Mouse (Mus musculus) CD4-positive, CD25-positive, alpha-beta regulatory T cell, adult 2 months (primary cell): Measurements from ENCODE around the gene Trio.

Source experiments
- DNase-seq: peaks from one replicate; pipeline ENCODE4 v3.0.0-alpha.2; 2012; ENCODE audit warnings: low read depth, low spot score

Gene Trio

GRCm38 (mm10) chr15:27797480-27798155, 228.0 kb downstream of the Trio start:
- no peak for DNase-seq

DNA sequence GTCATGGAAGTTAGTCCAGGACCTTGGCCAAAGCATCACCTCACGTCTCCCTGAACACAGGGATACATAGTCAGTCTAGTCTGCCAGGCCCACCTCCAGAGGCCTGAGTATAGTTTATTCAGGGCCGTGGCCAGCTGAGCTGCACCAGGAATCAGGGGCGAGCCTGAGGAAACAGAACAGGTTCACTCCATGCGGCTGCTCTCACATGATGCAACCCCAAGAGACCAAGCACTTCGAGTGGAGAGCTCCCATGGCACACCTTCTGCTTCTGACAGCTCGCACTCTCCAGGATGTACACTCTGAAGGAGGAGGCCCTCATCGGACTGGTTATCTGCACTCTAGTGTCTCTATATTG, 228.8 kb downstream of the Trio start:
- no peak for DNase-seq

DNA sequence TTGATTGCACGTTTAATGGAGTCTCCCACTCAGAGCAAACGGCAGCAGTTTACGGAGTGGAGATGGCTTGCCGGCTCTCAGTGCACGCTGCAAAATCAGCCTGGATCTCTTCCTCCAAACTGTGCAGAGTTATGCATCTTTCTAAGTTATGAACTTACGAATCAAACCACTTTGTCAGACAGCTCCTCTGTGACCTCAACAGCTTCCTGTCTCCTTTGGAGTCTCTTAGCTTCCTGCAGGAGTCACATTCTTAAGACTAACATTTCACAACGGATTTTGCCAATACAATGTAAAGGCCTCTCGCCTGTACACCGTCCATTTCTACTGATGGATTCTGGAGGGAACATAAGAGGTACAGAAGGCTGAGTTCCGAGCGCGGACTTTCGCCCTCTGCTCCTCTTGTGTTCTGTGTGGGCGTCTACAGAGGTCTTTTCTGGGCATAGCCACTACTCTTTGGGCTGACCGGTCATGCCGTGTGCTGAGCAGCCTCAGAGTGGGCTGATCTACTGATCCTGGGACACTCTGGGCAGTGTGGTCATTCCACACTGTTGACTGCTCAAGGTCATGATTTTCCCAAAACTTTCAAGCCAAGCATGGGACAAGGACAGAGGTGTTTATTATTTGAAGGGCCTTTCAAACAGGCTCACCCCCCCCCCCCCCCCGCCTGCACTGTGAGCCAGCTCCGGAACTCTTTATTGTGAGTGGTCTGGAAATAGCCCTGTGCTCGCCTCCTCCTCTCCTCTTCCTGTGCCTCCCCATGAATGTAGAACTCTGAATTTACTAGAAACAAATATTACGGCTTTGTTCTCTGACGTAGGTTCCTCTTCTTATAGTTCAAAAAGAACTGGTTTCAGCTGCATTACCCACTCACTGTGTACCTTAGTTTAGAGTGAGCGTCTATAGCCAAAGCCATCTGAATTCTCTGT, 229.4 kb downstream of the Trio start:
- peak; percentile 63 for DNase-seq

DNA sequence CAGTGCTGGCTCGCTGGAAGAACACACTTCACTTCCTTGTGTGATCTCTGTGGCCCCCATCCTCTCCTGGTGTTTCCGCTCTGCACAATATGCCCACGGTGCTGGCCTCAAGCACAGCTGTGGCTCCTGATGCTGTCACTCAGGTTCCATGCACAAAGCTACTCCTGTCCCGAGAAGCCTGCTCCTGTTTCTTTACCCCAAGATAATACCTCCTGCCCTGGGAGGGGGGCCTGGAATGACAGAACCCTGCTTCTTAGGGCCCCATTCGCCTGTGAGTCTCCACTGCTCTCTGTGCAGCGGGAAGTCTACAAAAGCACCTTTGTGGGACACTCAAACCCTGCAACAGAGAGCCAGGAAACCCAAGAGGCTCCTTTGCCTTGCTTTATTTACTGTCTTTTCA, 232.4 kb downstream of the Trio start:
- no peak for DNase-seq

- DNase-seq, result no peak
Observed at GRCm38 (mm10) chr15:27792473-27792872, 233.2 kb downstream of the Trio start.

- no peak for DNase-seq
Observed at GRCm38 (mm10) chr15:27791141-27791540, 234.5 kb downstream of the Trio start.

DNA sequence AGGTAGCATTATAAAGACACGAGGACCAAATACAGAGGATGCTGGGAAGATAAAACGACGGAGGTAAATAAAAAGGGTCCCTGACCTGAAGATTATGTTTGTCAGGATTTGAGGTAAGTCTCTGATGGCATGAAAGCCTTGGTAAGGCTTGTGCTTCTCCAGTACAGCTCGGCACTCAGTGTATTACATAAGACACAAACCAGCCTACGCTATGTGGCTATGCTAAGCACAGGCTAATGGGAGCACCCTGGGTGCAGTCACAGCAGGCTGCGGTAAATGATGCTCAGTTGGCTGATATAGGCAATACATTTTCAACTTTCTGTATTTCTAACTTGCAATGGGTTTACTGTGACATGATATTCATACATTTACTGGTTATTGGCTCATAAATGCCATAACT, 234.9 kb downstream of the Trio start:
- DNase-seq, result no peak

DNA sequence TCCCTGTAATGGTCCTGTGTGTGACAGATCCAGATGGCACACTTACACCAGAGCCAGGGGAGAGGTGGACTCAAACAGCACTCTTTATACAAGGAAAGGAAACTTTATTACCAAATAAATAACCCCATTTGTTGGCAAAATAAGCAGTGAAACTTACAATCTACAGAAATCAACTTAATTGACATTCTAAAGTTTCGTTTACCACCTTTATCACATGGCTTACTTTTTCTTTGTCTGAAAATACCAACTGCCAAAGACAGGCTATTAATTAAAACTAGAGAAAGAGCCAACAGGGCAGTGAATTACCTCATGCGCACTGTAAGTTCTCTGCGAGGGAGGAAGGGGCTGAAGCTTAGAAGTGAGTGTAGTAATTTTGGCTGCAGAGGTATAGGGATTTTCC, 236.3 kb downstream of the Trio start:
- DNase-seq, result no peak

DNA sequence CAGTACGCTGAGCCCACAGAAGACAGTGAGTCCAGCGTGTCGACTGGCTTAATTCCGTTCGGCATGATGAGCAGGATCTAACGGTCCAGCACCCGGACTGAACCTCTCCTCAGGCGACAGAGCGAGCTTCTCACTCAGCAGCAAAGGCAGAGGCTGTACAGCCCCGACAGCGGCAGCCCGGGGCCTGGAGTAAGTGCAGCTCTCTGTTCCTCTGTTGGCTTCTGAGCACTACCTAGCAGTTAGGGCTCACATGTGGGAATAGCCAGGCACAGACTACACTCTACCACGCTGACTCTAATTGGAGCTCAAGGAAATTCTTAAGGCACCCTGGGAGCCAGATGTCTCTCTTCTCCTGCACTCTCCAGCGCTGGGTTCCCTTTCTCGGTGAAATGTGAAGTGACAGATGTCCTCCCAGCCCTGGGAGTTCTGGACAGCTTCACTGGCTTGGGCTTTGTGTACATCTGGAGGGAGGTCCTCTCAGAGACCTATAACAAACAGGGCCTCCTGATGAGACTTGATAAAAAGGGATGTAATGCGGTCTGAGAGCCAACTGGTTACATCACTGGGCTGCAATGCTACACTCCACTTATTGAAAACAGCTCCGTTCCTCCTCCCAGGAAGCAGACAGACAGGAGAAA, 237.4 kb downstream of the Trio start:
- DNase-seq, result no peak

DNA sequence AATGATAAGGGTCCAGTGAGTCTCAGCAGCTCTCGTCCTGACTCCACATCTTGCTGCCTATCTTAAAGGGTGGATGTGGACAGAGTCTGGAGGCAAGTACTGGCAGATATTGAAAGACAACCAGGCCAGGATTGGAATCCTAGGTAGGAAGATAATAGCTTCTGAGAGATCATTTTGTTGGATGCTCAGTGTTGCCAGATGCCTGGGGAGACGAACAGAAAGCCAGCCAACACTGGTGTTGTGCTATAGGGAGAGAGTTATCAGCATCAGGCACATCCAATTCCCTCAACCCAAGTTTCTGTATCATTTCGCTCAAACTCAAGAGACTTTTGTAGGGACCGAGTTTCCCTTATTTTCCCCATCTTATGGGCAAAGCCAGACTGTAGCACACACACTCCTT, 238.5 kb downstream of the Trio start:
- no peak for DNase-seq

DNA sequence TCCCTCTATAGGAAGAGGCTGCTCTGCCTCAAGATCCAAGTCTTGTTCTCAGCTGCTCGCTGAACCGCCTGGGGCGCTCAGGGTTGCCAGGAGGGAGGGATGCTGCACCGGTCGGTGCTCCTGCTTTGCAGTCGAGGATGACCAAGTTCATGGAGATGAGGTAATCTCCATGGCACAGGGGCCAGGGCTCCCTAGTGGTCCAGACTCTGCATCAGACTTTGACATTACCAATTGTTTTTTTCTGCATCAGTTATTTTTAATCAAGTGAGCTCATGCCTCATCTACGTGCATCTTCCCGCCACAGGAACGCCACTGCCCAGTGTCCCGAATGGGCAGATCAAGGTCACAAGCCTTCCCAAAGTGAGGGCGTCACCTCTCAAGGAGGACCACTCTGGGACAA, 239.2 kb downstream of the Trio start:
- DNase-seq, result no peak

DNA sequence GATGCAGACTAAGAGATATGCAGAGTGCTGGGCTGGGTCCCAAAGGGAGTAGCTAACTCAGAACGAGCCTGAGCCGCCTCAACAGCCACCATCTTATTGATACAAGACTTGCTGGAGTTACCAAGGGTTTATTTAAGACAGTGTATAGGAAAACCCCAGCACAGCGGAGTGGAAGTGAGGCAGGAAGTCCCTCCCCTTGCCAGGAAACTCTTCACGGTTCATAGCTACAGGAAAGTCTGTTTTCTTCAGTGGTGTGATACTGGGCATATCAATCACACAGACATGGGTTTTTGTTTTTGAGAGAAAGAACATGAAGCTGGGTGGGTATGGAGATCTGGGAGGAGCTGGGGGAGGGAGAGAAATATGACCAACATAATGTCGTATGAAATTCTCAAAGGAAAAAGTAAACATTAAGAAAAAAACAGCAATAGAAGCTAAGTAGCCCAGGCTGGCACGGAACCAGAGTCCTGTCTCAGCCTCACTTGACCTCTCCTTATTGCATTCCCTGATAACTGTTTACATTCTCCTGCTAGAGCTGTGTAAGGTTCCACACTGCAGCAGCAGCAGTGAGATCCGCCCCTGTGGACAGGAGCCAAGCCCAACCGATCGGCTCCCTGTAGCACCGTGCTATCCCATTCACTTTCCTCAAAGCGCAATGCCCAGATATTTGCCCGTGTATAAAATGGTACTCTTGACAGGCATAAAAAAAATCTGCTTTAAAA, 240.2 kb downstream of the Trio start:
- peak; percentile 78 for DNase-seq

GRCm38 (mm10) chr15:27784126-27784563, 241.5 kb downstream of the Trio start:
- no peak for DNase-seq

GRCm38 (mm10) chr15:27783541-27784125, 242.0 kb downstream of the Trio start:
- peak; percentile 74 for DNase-seq

GRCm38 (mm10) chr15:27783092-27783491, 242.6 kb downstream of the Trio start:
- DNase-seq, result no peak

- DNase-seq, result no peak
Observed at GRCm38 (mm10) chr15:27782383-27783036, 243.1 kb downstream of the Trio start.

DNA sequence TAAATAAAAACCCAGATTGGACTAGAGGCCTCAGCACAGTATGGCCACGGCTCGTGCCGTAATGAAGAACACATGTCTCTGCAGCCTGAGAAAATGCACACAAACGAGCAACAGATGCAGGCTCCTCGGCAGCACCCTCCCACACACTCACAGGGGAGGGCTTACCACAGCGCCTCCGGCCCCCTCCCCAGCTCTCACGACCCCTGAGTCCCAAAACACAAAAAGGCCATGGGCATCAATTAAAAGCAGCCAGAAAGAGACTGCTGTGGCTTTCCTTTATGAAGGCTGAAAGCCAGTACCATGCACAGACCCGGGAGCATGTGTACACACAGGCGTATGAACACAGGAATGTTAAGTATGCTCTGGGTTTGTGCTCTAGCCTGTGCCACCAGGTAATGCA, 245.8 kb downstream of the Trio start:
- no peak for DNase-seq

GRCm38 (mm10) chr15:27779398-27779797, 246.2 kb downstream of the Trio start:
- DNase-seq, result no peak

- DNase-seq, result no peak
Observed at GRCm38 (mm10) chr15:27778256-27778655, 247.4 kb downstream of the Trio start.

DNA sequence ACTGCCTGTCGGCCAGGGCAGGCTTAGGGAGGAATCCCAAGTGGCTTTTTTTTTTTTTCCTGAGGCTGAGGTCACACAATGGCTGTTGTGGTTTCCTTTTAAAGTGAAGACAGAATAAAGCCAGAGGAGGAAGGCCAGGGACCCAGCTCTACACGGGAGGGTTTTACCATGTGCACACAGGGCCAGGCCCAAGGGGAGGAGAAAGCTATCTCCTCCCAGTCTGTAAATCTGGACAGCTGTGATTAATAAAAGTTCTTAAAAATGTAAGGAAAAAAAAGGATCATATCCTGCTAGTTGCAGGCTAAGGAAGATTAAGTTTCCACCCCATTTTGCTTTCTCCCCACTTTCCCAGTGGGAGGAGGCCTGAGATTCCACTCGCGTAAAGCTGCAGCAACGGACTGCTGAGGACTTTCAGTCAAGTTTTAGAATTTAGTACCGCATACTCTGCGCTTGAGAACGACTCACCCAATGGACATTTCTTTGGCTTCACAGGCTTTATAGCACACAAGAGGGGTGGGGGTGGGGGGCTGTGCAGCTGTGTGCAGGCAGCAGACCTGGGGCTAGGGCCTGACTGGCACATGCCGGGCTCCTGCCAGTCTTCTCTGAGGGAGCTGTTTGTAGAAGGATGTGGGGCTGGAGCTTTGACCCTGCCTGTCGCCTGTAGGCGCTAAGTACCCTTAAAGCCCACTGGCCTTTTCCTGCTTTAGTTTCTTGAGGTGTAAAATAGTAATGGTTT, 248.0 kb downstream of the Trio start:
- no peak for DNase-seq
